Comparison of ENCODE assay signal across 30 mouse cellular contexts in genomic region chr10:19699331-19699730, GRCm38 (mm10). TPM values are rescaled to one million over a fixed set of nuclear protein-coding genes. Genes with fewer than 3 reads are reported as not detected.
"Had no signal": no experiment of that assay in that cellular context is flagged by ENCODE, and none has a peak within 500 bp of the region (broad histone marks: within the 10 kb centered on the region; RNA-seq: fewer than 3 reads in every experiment).

No protein-coding gene starts in this region.

- H3K4me3 ChIP-seq: heart, adult 2 months; heart, embryonic 13.5 days; heart, embryonic 15.5 days; hindbrain, embryonic 13.5 days; hindbrain, embryonic 15.5 days; kidney, embryonic 15.5 days; left cerebral cortex, adult 2 months; limb, embryonic 10.5 days; limb, embryonic 12.5 days; liver, embryonic 13.5 days; liver, embryonic 15.5 days had no signal

- H3K36me3 ChIP-seq: heart, embryonic 13.5 days; heart, embryonic 15.5 days; hindbrain, embryonic 13.5 days; hindbrain, embryonic 15.5 days; kidney, embryonic 15.5 days; limb, embryonic 10.5 days; limb, embryonic 12.5 days; liver, embryonic 13.5 days; liver, embryonic 15.5 days had no signal

- H3K27me3 ChIP-seq: heart, embryonic 13.5 days; heart, embryonic 15.5 days; hindbrain, embryonic 15.5 days; kidney, embryonic 15.5 days; limb, embryonic 12.5 days; liver, embryonic 13.5 days; liver, embryonic 15.5 days had no signal

- H3K9me3 ChIP-seq: heart, embryonic 13.5 days; heart, embryonic 15.5 days; hindbrain, embryonic 13.5 days; hindbrain, embryonic 15.5 days; kidney, embryonic 15.5 days; limb, embryonic 10.5 days; limb, embryonic 12.5 days; liver, embryonic 13.5 days; liver, embryonic 15.5 days had no signal

- DNase-seq: gastrocnemius, postnatal 14 days; gastrocnemius, postnatal 36 days; heart, adult 11 months; heart, adult 2 months; heart, postnatal 14 days; heart, postnatal 36 days; kidney, adult 11 months; kidney, adult 2 months; kidney, adult 9 months; kidney, postnatal 14 days; kidney, postnatal 36 days; liver; liver, embryonic 13.5 days had no signal

- H3K27ac ChIP-seq: heart, adult 2 months; heart, embryonic 13.5 days; heart, embryonic 15.5 days; hindbrain, embryonic 13.5 days; hindbrain, embryonic 15.5 days; hindbrain, postnatal 0 days; kidney, embryonic 15.5 days; kidney, postnatal 0 days; left cerebral cortex, adult 2 months; limb, embryonic 10.5 days; limb, embryonic 12.5 days; liver, embryonic 13.5 days; liver, embryonic 15.5 days had no signal

- ATAC-seq: hindbrain, postnatal 0 days; intestine, embryonic 16.5 days had no signal

- H3K9ac ChIP-seq: heart, embryonic 13.5 days; heart, embryonic 15.5 days; hindbrain, embryonic 13.5 days; hindbrain, embryonic 15.5 days; kidney, embryonic 15.5 days; limb, embryonic 12.5 days; liver, embryonic 13.5 days; liver, embryonic 15.5 days had no signal

- H3K4me2 ChIP-seq: heart, embryonic 11.5 days; heart, embryonic 13.5 days; heart, embryonic 15.5 days; hindbrain, embryonic 13.5 days; hindbrain, embryonic 15.5 days; kidney, embryonic 15.5 days; limb, embryonic 12.5 days; liver, embryonic 11.5 days; liver, embryonic 13.5 days; liver, embryonic 15.5 days had no signal

- H3K4me1 ChIP-seq: heart, embryonic 15.5 days; hindbrain, embryonic 13.5 days; hindbrain, embryonic 15.5 days; kidney, embryonic 15.5 days; limb, embryonic 10.5 days; limb, embryonic 12.5 days; liver, embryonic 13.5 days; liver, embryonic 15.5 days had no signal

RNA-seq across cellular contexts. Expression of gene Il20ra, which starts 13.0 kb away (rescaled TPM):
- polyA plus RNA-seq: heart, adult 2 months; heart, embryonic 13.5 days; heart, embryonic 15.5 days; heart, postnatal 0 days; hindbrain, embryonic 11.5 days; large intestine, adult 2 months had no signal
